Mouse (Mus musculus) stomach, postnatal 0 days (tissue): Measurements from ENCODE around the gene Lmnb2.
A peak's percentile ranks its signal among the peaks of the same experiment; 100 is the strongest.

Source experiments
- CTCF ChIP-seq: IDR thresholded peaks from 2 replicates; pipeline ENCODE4 v1.5.1; 2016; ENCODE audit warnings: antibody characterized with exemption, low read depth, mild to moderate bottlenecking, moderate library complexity
- EP300 ChIP-seq: optimal IDR thresholded peaks from 2 replicates; pipeline ENCODE3; 2016; ENCODE audit warnings: antibody characterized with exemption

- TF ChIP-seq CTCF (peak; percentile 87), EP300 (no peak)
These were observed 37.9 kb downstream of the Lmnb2 start for GRCm38 (mm10) chr10:80880131-80880641.
